Mouse (Mus musculus): Measurements from ENCODE around the gene Amh.

GRCm38 (mm10) chr10:80845055-80845693, 40.1 kb downstream of the Amh start:
- TF ChIP-seq CTCF (IDR thresholded peaks at IDR 0.05; ENCODE audit: low read depth) = no peak
- TF ChIP-seq EP300 (IDR thresholded peaks at IDR 0.05; ENCODE audit: low read depth) = no peak
